Mouse (Mus musculus) limb, embryonic 12.5 days (tissue): ENCODE measurements around the gene Psmd13. TPM values are rescaled to one million over a fixed set of nuclear protein-coding genes. Genes with fewer than 3 reads are reported as not detected.

Experiments used
- ATAC-seq: fragments of 200-750 bp; cut with Nextera tagmentation; 2 replicates; pipeline ENCODE4 v1.8.0; 2017; ENCODE audit warnings: low read depth, moderate TSS enrichment; ENCODE audit not compliant: insufficient number of reproducible peaks, insufficient read depth, low FRiP score, low TSS enrichment
- H3K27ac ChIP-seq: fragments of 300-500 bp; sonication (generic); 2 replicates; pipeline ENCODE4 v1.5.1; 2016; ENCODE audit warnings: mild to moderate bottlenecking, moderate library complexity
- H3K27me3 ChIP-seq: fragments of 300-500 bp; sonication (generic); 2 replicates; pipeline ENCODE4 v1.6.1; 2016; ENCODE audit warnings: mild to moderate bottlenecking, moderate library complexity
- H3K36me3 ChIP-seq: fragments of 300-500 bp; sonication (generic); 2 replicates; pipeline ENCODE4 v1.6.1; 2016; ENCODE audit warnings: mild to moderate bottlenecking, moderate library complexity
- H3K4me1 ChIP-seq: fragments of 300-500 bp; sonication (generic); replicated peaks from 2 replicates; pipeline ENCODE4 v1.6.1; 2016
- H3K4me2 ChIP-seq: fragments of 300-500 bp; sonication (generic); 2 replicates; pipeline ENCODE4 v1.6.1; 2016; ENCODE audit warnings: mild to moderate bottlenecking, moderate library complexity
- H3K4me3 ChIP-seq: fragments of 300-500 bp; sonication (generic); replicated peaks from 2 replicates; pipeline ENCODE4 v1.5.1; 2016; ENCODE audit warnings: mild to moderate bottlenecking
- H3K9ac ChIP-seq: fragments of 300-500 bp; sonication (generic); replicated peaks from 2 replicates; pipeline ENCODE4 v1.6.1; 2016; ENCODE audit warnings: mild to moderate bottlenecking, moderate library complexity
- H3K9me3 ChIP-seq: fragments of 300-500 bp; sonication (generic); 2 replicates; pipeline ENCODE4 v1.6.1; 2016; ENCODE audit warnings: mild to moderate bottlenecking, moderate library complexity
- WGBS: fragments of 180-500 bp; shearing (Covaris S2); methylation state at CpG from one replicate; pipeline ENCODE4 v1.1.7; 2016; 5-methylcytosine and 5-hydroxymethylcytosine counted together
- polyA plus RNA-seq: library from polyadenylated mRNA; unstranded; fragments of >200 nt; fragmentation: Nextera tagmentation; extraction: Ambion mirVana; gene quantifications from 2 replicates; pipeline ENCODE4 v1.2.1, GENCODE M21; 2016

Psmd13 gene
- polyA plus RNA-seq, 1 experiment from 2014 or later, result 302 TPM

- Histone ChIP-seq H3K4me3 (no peak overlapping the region), H3K36me3 (no peaks in the 10 kb centered on the region), H3K27ac (no peak overlapping the region), H3K4me2 (peak overlapping the region; percentile 59; the same call in 1 of the 2 replicates), H3K9me3 (no peaks in the 10 kb centered on the region), H3K4me1 (peaks cover 9% of the 10 kb centered on the region; the same call in 1 of the 2 replicates), H3K9ac (no peak overlapping the region), H3K27me3 (0 out of 2 replicates have a peak, but pooled peaks cover 4% of the 10 kb centered on the region)
- WGBS, result 43% methylated on average over 7 of the region's 7 CpGs
- ATAC-seq, result no peak
Observed at GRCm38 (mm10) chr7:140908181-140908580, 26.4 kb downstream of the Psmd13 start.

- no peak overlapping the region for H3K27ac ChIP-seq
- 1% methylated on average over 19 of the region's 19 CpGs for WGBS
- no peaks in the 10 kb centered on the region for H3K9me3 ChIP-seq
- peak overlapping the region; percentile 4; the same call in 1 of the 2 replicates for H3K9ac ChIP-seq
- H3K4me1 ChIP-seq, result peaks cover 6% of the 10 kb centered on the region; the same call in 1 of the 2 replicates
- ATAC-seq, result peak; percentile 71
- H3K4me3 ChIP-seq, result peak overlapping the region; percentile 30
- peak overlapping the region; percentile 59 for H3K4me2 ChIP-seq
- H3K36me3 ChIP-seq, result no peaks in the 10 kb centered on the region
- 0 out of 2 replicates have a peak, but pooled peaks cover 4% of the 10 kb centered on the region for H3K27me3 ChIP-seq
Observed at GRCm38 (mm10) chr7:140908634-140909107, 26.9 kb downstream of the Psmd13 start.

GRCm38 (mm10) chr7:140912293-140912692 lies 30.5 kb downstream of the Psmd13 start:
- H3K36me3 ChIP-seq, result no peaks in the 10 kb centered on the region
- no peak for ATAC-seq
- no peak overlapping the region for H3K4me3 ChIP-seq
- 74% methylated on average over 3 of the region's 3 CpGs for WGBS
- no peaks in the 10 kb centered on the region for H3K9me3 ChIP-seq
- no peak overlapping the region for H3K4me2 ChIP-seq
- H3K27me3 ChIP-seq, result 0 out of 2 replicates have a peak, but pooled peaks cover 4% of the 10 kb centered on the region
- H3K9ac ChIP-seq, result peak overlapping the region; percentile 31; the same call in 1 of the 2 replicates
- no peak overlapping the region for H3K27ac ChIP-seq
- H3K4me1 ChIP-seq, result peaks cover 6% of the 10 kb centered on the region; the same call in 1 of the 2 replicates

GRCm38 (mm10) chr7:140912846-140913482 lies 31.2 kb downstream of the Psmd13 start:
- Histone ChIP-seq H3K9ac (0 out of 2 replicates have a peak overlapping the region, but pooled peaks have one; percentile 31), H3K4me2 (no peak overlapping the region), H3K36me3 (no peaks in the 10 kb centered on the region), H3K4me1 (peaks cover 6% of the 10 kb centered on the region; the same call in 1 of the 2 replicates), H3K4me3 (no peak overlapping the region), H3K27me3 (peaks cover 7% of the 10 kb centered on the region), H3K27ac (no peak overlapping the region), H3K9me3 (no peaks in the 10 kb centered on the region)
- no peak for ATAC-seq
- WGBS, result 71% methylated on average over 5 of the region's 5 CpGs

GRCm38 (mm10) chr7:140914031-140914690 lies 32.4 kb downstream of the Psmd13 start:
- Histone ChIP-seq H3K4me2 (no peak overlapping the region), H3K36me3 (no peaks in the 10 kb centered on the region), H3K27me3 (peaks cover 16% of the 10 kb centered on the region), H3K4me1 (peaks cover 2% of the 10 kb centered on the region; the same call in 1 of the 2 replicates), H3K27ac (no peak overlapping the region), H3K4me3 (no peak overlapping the region), H3K9me3 (no peaks in the 10 kb centered on the region), H3K9ac (no peak overlapping the region)
- WGBS, result 81% methylated on average over 8 of the region's 8 CpGs
- no peak for ATAC-seq

GRCm38 (mm10) chr7:140919911-140920310 lies 38.1 kb downstream of the Psmd13 start:
- H3K9ac ChIP-seq, result no peak overlapping the region
- peaks cover 14% of the 10 kb centered on the region for H3K4me1 ChIP-seq
- no peaks in the 10 kb centered on the region for H3K9me3 ChIP-seq
- H3K4me2 ChIP-seq, result no peak overlapping the region
- no peaks in the 10 kb centered on the region for H3K36me3 ChIP-seq
- WGBS, result 74% methylated on average over 4 of the region's 4 CpGs
- no peak overlapping the region for H3K4me3 ChIP-seq
- peaks cover 69% of the 10 kb centered on the region for H3K27me3 ChIP-seq
- H3K27ac ChIP-seq, result no peak overlapping the region
- ATAC-seq, result no peak

GRCm38 (mm10) chr7:140920418-140921029 lies 38.8 kb downstream of the Psmd13 start, which contains the start of gene Nlrp6:
Gene Nlrp6 (plus strand): TSS chr7:140920902.
- H3K9me3 ChIP-seq, result no peaks in the 10 kb centered on the region
- H3K27ac ChIP-seq, result no peak within 1 kb of the TSS
- peaks cover 14% of the 10 kb centered on the region for H3K4me1 ChIP-seq
- H3K27me3 ChIP-seq, result peaks cover 75% of the 10 kb centered on the region
- H3K9ac ChIP-seq, result no peak within 1 kb of the TSS
- H3K4me3 ChIP-seq, result no peak within 1 kb of the TSS
- no peaks in the 10 kb centered on the region for H3K36me3 ChIP-seq
- ATAC-seq, result no peak
- H3K4me2 ChIP-seq, result peak within 1 kb of the TSS; percentile 66; the same call in 1 of the 2 replicates
- 72% methylated on average over 8 of the region's 8 CpGs for WGBS

- no peak overlapping the region for H3K4me3 ChIP-seq
Observed at GRCm38 (mm10) chr7:140921225-140921975, 39.6 kb downstream of the Psmd13 start.

GRCm38 (mm10) chr7:140922398-140923069 lies 40.8 kb downstream of the Psmd13 start:
- H3K4me1 ChIP-seq, result peaks cover 14% of the 10 kb centered on the region
- ATAC-seq, result no peak
- H3K4me3 ChIP-seq, result peak overlapping the region; percentile 39
- H3K27ac ChIP-seq, result no peak overlapping the region
- peak overlapping the region; percentile 42; the same call in 1 of the 2 replicates for H3K9ac ChIP-seq
- no peaks in the 10 kb centered on the region for H3K36me3 ChIP-seq
- H3K4me2 ChIP-seq, result peak overlapping the region; percentile 66
- H3K27me3 ChIP-seq, result peaks cover 80% of the 10 kb centered on the region
- H3K9me3 ChIP-seq, result no peaks in the 10 kb centered on the region
- WGBS, result 1% methylated on average over 49 of the region's 49 CpGs

More at GRCm38 (mm10) chr7:140921225-140921975, 39.6 kb downstream of the Psmd13 start:
- Histone ChIP-seq H3K9me3 (no peaks in the 10 kb centered on the region), H3K4me2 (peak overlapping the region; percentile 66; the same call in 1 of the 2 replicates), H3K36me3 (no peaks in the 10 kb centered on the region), H3K4me1 (peaks cover 14% of the 10 kb centered on the region), H3K27ac (no peak overlapping the region), H3K9ac (no peak overlapping the region), H3K27me3 (peaks cover 81% of the 10 kb centered on the region)
- WGBS, result 28% methylated on average over 22 of the region's 22 CpGs
- ATAC-seq, result no peak
